Mouse (Mus musculus): ENCODE results near the gene Eif4b.

Eif4b gene

DNA sequence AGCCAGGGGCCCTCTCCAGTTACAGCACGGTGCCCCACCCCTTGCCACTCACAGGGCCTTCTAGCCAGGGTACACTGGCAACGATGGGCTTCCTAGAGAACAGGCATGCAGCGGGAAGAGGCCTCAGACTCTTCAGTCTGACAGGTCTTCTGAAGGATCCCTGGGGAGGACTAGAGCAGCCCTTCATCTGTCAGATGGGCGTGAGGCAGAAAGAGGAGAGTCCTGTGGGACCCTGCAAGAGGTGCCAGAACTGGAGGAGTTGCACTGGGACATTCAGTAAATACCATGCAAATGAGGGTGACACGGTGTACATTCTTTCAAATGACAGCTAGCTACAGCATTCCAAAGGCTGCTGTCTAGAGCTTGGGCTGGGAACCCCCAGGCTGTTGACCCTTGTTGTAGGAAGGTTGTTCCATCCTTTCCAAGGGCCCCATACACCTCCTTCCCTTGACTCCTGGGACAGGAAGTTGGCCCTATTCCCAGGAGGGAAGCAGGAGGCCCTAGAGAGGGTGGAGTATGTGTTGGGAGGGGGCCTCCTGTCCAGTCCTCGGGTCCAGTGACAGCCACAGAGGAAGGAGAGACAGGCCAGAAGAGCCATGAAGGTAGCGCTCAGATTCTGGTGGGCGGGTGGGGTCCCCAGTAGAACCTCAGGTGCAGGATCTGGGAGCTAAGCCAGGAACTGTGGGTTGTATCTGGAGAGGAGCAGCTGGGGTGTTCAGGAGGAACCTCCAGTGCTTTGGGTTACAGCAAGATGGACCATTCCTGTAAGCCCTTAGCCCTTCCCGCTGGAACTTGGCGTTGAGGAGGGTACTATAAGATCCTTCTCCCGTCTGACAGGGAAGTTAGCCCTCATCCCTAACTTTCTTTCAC lies 28.3 kb downstream of the Eif4b start:
- no peak for DNase-seq (ENCODE audit: low read depth, low spot score)

DNA sequence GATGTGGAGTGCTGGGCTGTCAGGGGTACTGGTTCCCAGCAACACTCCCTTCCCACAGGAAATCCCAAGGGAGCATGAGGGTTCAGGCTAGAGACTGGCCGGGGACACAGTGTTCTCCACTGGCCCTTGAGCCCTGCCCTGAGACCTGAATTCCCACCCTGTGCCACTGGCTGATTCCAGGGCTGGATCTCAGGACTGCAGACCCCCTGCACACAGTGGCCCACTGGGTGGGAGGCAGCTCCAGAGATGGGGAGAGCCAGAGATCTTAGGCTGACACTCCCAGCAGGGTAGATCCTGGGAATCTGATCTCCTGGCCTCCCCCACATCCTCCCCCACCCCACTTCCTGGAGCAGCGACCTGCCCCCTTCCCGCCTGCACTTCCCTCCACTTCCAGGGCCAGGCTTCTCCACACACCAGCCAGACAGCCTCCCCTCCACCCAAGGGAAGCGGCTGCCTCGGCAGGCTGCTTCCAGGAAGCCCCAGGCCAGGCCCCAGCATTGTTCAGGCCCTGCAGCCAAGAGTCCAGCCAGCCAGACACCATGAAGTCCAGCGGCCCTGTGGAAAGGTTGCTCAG lies 29.1 kb downstream of the Eif4b start:
- DNase-seq (ENCODE audit: low read depth, low spot score), result no peak

- no peak for DNase-seq (ENCODE audit: low read depth, low spot score)
These were observed 29.9 kb downstream of the Eif4b start for GRCm38 (mm10) chr15:102103371-102103946.

- no peak for DNase-seq (ENCODE audit: low read depth, low spot score)
These were observed 30.5 kb downstream of the Eif4b start for GRCm38 (mm10) chr15:102103947-102104555.

DNA sequence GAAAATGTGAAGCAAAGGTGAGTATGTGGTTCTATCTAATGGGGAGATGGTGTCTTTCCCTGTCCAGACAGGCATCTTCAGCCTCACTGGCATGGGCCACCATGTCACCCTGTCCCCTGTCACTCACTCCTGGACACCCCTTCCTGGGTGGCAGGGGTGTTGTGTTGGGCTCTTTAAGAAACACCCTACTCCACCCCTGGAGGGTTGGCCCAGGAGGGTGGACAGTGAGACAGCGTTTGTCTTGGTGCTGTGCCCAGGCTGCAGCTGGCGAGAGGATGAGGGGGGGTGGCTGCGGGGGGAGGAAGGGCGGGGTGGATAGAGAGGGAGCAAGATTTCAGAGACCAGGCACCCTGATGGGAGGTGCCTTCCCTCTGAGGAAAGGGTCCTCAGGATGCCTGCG lies 31.8 kb downstream of the Eif4b start:
- no peak for DNase-seq (ENCODE audit: low read depth, low spot score)

- peak; percentile 63 for DNase-seq (ENCODE audit: low read depth, low spot score)
These were observed 32.5 kb downstream of the Eif4b start for GRCm38 (mm10) chr15:102105764-102106730.

DNA sequence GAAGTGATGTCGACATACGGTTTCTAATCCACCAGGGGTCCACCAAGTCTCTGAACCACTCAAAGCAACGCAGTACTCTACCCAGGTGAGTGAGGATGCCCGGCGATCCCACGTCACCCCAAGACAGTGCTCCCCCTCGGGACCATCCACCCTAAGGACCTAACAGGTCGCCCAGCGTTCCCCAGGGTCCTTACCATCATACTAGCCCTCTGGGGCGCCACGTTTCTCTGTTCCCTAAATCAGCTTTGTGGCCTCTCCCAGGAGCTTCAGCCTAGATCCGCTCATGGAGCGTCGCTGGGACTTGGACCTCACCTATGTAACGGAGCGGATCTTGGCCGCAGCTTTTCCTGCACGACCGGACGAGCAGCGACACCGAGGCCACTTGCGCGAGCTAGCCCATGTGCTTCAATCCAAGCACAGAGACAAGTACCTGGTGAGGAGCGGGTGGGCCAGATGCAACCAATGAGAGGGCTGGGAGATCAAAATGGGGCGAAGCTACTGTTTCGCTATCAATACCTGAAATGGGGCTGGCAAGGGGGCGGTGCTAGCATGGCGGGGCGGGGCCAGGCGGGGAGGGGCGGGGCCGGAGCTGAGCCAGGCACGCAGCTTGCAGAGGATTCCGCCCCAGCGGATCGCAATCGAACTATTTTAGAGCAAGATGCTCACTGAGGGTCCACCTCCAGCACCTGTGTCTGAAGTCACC lies 33.3 kb downstream of the Eif4b start:
- peak; percentile 63 for DNase-seq (ENCODE audit: low read depth, low spot score)

DNA sequence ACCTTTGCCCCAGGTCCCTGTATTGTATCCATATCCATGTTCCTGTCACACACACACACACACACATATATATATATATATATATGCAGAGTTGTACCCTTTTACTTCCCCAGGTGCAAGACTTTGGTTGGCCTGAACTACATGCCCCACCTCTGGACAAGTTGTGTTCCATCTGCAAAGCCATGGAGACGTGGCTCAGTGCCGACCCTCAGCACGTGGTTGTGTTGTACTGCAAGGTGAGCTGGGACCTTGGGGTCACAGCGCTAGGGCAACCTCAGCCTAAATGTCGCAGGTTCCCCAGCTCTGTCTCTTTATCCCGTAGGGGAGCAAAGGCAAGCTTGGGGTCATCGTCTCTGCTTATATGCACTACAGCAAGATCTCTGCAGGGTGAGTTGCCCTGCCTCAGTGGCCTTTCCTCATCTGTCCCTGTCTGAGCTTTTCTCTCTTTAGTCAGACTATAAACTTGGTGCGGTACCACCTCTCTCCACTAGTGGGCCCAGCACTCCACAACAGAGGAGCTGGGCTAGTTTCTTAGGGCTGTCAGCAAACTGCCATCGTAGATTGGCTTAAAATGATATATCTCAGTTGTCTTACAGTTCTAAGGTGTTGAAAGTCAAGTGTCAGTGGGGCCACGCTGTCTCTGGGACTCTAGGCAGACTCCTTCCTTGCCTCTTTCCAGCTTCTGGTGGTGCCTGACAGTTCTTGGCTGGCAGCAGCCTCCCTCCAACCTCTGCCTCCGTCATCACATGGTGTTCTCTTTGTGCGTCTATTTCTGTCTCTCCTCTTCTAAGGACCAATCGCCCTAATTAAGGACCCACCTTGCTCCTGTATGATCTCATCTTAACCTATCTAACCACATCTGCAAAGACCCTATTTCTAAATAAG lies 34.4 kb downstream of the Eif4b start:
- DNase-seq (ENCODE audit: low read depth, low spot score), result peak; percentile 78

DNA sequence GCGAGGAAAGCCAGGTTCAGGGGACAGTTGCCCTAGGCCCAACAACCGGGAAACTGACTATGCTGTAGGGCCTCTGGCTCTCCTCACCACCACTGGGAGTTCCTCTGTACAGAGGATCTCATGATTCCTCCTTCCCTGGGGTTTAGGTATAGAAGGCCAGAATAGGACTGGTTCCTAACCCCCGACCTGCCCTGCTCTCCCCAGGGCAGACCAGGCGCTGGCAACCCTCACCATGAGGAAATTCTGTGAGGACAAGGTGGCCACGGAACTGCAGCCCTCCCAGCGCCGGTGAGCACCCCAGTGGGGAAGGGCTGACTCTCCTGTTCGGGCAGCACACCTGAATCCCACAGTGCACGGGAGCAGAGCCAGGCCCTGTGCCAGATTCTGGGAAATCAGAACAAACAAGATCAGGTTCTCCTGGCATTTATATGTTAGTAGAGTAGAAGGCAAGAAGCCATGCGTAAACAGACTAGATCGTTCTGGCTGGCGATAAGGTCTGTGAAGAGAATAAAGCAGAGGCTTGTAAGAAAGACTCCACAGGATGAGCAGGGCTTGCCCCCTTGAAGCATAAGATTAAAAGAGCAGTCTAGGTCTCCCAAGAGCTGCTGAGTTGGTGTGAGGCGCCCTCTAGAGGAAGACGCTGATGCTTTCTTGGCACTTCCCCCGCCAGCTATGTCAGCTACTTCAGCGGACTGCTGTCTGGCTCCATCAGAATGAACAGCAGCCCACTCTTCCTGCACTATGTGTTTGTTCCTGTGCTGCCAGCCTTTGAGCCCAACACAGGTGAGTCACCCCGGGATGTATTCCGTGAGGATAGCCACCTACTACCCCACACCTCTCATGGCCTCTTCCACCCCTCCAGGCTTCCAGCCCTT lies 35.3 kb downstream of the Eif4b start:
- peak; percentile 82 for DNase-seq (ENCODE audit: low read depth, low spot score)

GRCm38 (mm10) chr15:102110271-102110670 lies 36.7 kb downstream of the Eif4b start:
- DNase-seq (ENCODE audit: low read depth, low spot score), result no peak

DNA sequence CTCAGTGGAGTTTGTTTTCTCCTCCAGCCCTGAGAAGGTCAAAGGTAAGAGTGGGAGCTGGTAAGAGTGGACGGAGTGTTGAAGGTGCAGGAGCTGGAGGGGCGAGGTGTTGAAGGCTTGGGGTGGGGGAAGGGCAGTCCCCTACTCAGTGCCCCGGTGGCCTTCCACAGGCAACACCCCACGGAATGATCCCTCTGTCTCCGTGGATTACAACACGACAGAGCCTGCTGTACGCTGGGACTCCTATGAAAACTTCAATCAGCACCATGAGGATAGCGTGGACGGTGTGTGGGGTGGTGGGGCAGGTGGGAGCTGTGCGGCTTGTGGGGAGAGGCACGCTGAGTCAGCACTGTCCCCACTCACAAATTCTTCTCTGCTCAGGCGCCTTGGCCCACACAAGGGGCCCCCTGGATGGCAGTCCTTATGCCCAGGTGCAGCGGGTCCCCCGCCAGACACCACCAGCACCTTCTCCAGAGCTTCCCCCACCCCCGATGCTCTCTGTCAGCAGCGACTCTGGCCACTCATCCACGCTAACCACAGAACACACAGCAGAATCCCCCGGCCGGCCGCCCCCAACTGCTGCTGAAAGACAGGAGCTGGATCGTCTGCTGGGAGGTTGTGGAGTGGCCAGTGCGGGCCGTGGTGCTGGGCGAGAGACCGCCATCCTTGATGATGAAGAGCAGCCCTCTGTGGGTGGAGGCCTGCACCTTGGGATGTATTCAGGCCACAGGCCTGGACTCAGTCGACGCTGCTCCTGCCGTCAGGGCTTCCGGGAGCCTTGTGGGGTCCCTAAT lies 37.3 kb downstream of the Eif4b start:
- no peak for DNase-seq (ENCODE audit: low read depth, low spot score)

DNA sequence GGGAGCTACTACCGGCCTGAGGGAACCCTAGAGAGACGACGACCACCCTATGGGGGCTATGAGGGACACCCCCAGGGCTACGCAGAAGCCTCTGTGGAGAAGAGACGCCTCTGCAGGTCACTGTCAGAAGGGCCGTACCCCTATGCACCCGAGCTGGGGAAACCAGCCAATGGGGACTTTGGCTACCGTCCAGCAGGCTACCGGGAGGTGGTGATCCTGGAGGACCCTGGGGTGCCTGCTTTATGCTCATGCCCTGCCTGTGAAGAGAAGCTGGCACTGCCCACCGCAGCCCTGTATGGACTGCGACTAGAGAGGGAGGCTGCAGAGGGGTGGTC lies 37.9 kb downstream of the Eif4b start:
- DNase-seq (ENCODE audit: low read depth, low spot score), result no peak

GRCm38 (mm10) chr15:102112181-102112580 lies 38.6 kb downstream of the Eif4b start:
- no peak for DNase-seq (ENCODE audit: low read depth, low spot score)

DNA sequence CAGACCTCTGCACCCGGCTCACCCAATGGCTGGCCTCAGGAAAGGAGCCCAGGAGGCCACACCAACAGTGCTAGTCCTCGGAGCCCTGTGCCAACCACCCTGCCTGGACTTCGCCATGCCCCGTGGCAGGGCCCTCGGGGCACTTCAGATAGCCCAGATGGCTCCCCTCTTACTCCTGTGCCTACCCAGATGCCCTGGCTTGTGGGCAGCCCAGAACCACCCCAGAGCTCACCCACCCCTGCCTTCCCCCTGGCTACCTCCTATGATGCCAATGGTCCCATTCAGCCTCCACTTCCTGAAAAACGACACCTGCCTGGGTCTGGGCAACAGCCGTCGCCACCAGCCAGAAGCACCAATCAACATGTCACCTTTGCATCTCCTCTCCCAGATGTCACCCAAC lies 39.3 kb downstream of the Eif4b start:
- no peak for DNase-seq (ENCODE audit: low read depth, low spot score)

GRCm38 (mm10) chr15:102113674-102114073 lies 40.1 kb downstream of the Eif4b start:
- DNase-seq (ENCODE audit: low read depth, low spot score), result no peak

DNA sequence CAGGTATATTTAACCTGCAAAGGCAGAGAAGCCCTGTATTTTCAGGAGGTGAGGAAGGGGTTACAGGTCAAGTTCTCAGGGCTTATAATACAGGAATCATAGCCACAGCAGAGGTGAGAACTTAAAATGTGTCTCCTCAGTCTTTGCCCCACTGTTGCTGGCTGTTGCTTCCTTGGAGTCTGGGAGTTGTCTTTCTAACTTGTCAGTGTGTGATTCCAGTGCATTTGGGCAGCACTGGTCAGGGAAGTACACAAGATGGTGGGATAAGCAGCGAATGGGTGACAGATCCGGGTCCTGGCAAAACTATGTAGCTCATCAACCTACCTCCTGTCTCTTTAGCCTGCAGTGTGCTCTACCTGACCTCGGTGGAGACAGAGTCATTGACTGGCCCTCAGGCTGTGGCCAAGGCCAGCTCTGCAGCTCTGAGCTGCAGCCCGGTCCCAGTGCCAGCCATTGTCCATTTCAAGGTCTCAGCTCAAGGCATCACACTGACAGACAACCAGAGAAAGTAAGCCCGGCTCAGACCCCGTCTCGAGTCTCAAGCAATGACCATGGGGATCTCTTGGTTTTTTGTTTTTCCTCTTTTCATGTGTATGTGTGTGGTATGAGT lies 41.2 kb downstream of the Eif4b start:
- no peak for DNase-seq (ENCODE audit: low read depth, low spot score)

DNA sequence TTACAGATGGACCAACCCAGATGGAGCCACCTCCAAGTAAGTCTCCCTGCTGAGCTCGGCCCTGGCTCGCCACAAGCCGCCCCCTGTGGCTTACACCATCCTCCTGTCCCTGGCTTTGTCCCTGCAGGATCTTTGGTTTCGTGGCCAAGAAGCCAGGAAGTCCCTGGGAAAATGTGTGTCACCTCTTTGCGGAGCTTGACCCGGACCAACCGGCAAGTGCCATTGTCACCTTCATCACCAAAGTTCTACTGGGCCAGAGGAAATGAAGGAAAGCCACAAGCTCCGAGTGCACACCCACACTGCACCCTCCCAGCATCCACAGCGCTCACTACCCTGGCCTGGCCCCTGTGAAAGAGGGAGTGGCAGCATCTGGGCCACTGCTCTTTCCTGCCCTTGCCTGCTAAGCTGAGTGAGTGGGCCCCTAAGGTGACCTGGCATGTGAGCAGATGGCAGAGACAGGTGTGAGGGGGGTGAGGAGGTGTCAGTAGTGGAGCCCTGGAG lies 42.2 kb downstream of the Eif4b start:
- DNase-seq (ENCODE audit: low read depth, low spot score), result peak; percentile 70

Measured in CD4-positive helper T cell, adult 2 months (primary cell).